Mouse (Mus musculus): Measurements from ENCODE around the gene Ccnb1.
"Not testable (repeated sequence)": the region's sequence is repeated elsewhere in the genome, so short reads cannot be mapped to it uniquely, and the experiment has no call there.

The Ccnb1 gene

GRCm38 (mm10) chr13:100786414-100786867 is at the start of gene Ccnb1:
Ccnb1 (minus strand) TSS chr13:100786570.
- in situ Hi-C loops (cut with MboI; ENCODE audit: low pct_unique_long_range_greater_than_20kb in 1 of 2, low sequenced_read_pairs in 2 of 2, unreplicated experiment in 1 of 2), result no loop called here

- in situ Hi-C loops (cut with MboI; ENCODE audit: low pct_unique_long_range_greater_than_20kb in 1 of 2, low sequenced_read_pairs in 2 of 2, unreplicated experiment in 1 of 2), result no loop called here
These were observed 48.4 kb upstream of the Ccnb1 start for GRCm38 (mm10) chr13:100834777-100835176.

GRCm38 (mm10) chr13:100833640-100834002 is 47.3 kb upstream of the Ccnb1 start:
- in situ Hi-C loops (cut with MboI; ENCODE audit: low pct_unique_long_range_greater_than_20kb in 1 of 2, low sequenced_read_pairs in 2 of 2, unreplicated experiment in 1 of 2), result no loop called here

- in situ Hi-C loops (cut with MboI; ENCODE audit: low pct_unique_long_range_greater_than_20kb in 1 of 2, low sequenced_read_pairs in 2 of 2, unreplicated experiment in 1 of 2), result no loop called here
These were observed 46.6 kb upstream of the Ccnb1 start, which contains the start of gene Slc30a5 for GRCm38 (mm10) chr13:100832741-100833639. Slc30a5 (minus strand) TSS chr13:100833427.

GRCm38 (mm10) chr13:100832188-100832587 is 45.8 kb upstream of the Ccnb1 start:
- in situ Hi-C loops (cut with MboI; ENCODE audit: low pct_unique_long_range_greater_than_20kb in 1 of 2, low sequenced_read_pairs in 2 of 2, unreplicated experiment in 1 of 2), result no loop called here

GRCm38 (mm10) chr13:100831123-100831522 is 44.8 kb upstream of the Ccnb1 start:
- in situ Hi-C loops (cut with MboI; ENCODE audit: low pct_unique_long_range_greater_than_20kb in 1 of 2, low sequenced_read_pairs in 2 of 2, unreplicated experiment in 1 of 2), result no loop called here

GRCm38 (mm10) chr13:100825627-100826410 is 39.4 kb upstream of the Ccnb1 start:
- in situ Hi-C loops (cut with MboI; ENCODE audit: low pct_unique_long_range_greater_than_20kb in 1 of 2, low sequenced_read_pairs in 2 of 2, unreplicated experiment in 1 of 2), result no loop called here

- in situ Hi-C loops (cut with MboI; ENCODE audit: low pct_unique_long_range_greater_than_20kb in 1 of 2, low sequenced_read_pairs in 2 of 2, unreplicated experiment in 1 of 2), result loop anchor here in 1 of 2 experiments (25.0 kb wide), 1 partner anchor 738 kb away; no protein-coding TSS in a partner anchor
These were observed 38.5 kb upstream of the Ccnb1 start for GRCm38 (mm10) chr13:100824916-100825315.

GRCm38 (mm10) chr13:100824306-100824705 is 37.9 kb upstream of the Ccnb1 start:
- in situ Hi-C loops (cut with MboI; ENCODE audit: low pct_unique_long_range_greater_than_20kb in 1 of 2, low sequenced_read_pairs in 2 of 2, unreplicated experiment in 1 of 2), result loop anchor here in 1 of 2 experiments (25.0 kb wide), 1 partner anchor 737 kb away; no protein-coding TSS in a partner anchor

GRCm38 (mm10) chr13:100823863-100824262 is 37.5 kb upstream of the Ccnb1 start:
- in situ Hi-C loops (cut with MboI; ENCODE audit: low pct_unique_long_range_greater_than_20kb in 1 of 2, low sequenced_read_pairs in 2 of 2, unreplicated experiment in 1 of 2), result loop anchor here in 1 of 2 experiments (25.0 kb wide), 1 partner anchor 737 kb away; no protein-coding TSS in a partner anchor

GRCm38 (mm10) chr13:100814451-100814850 is 28.1 kb upstream of the Ccnb1 start:
- in situ Hi-C loops (cut with MboI; ENCODE audit: low pct_unique_long_range_greater_than_20kb in 1 of 2, low sequenced_read_pairs in 2 of 2, unreplicated experiment in 1 of 2), result loop anchor here in 1 of 2 experiments (25.0 kb wide), 1 partner anchor 727 kb away; no protein-coding TSS in a partner anchor

- in situ Hi-C loops (cut with MboI; ENCODE audit: low pct_unique_long_range_greater_than_20kb in 1 of 2, low sequenced_read_pairs in 2 of 2, unreplicated experiment in 1 of 2), result loop anchor here in 1 of 2 experiments (25.0 kb wide), 1 partner anchor 718 kb away; no protein-coding TSS in a partner anchor
These were observed 19.4 kb upstream of the Ccnb1 start for GRCm38 (mm10) chr13:100805776-100806175.

GRCm38 (mm10) chr13:100797171-100797570 is 10.8 kb upstream of the Ccnb1 start:
- in situ Hi-C loops (cut with MboI; ENCODE audit: low pct_unique_long_range_greater_than_20kb in 1 of 2, low sequenced_read_pairs in 2 of 2, unreplicated experiment in 1 of 2), result no loop called here

GRCm38 (mm10) chr13:100789083-100789482 is 2.7 kb upstream of the Ccnb1 start:
- in situ Hi-C loops (cut with MboI; ENCODE audit: low pct_unique_long_range_greater_than_20kb in 1 of 2, low sequenced_read_pairs in 2 of 2, unreplicated experiment in 1 of 2), result no loop called here

GRCm38 (mm10) chr13:100788057-100788456 is 1.7 kb upstream of the Ccnb1 start:
- in situ Hi-C loops (cut with MboI; ENCODE audit: low pct_unique_long_range_greater_than_20kb in 1 of 2, low sequenced_read_pairs in 2 of 2, unreplicated experiment in 1 of 2), result not testable (repeated sequence)

- in situ Hi-C loops (cut with MboI; ENCODE audit: low pct_unique_long_range_greater_than_20kb in 1 of 2, low sequenced_read_pairs in 2 of 2, unreplicated experiment in 1 of 2), result no loop called here
These were observed 1.1 kb upstream of the Ccnb1 start for GRCm38 (mm10) chr13:100787316-100788010.

- in situ Hi-C loops (cut with MboI; ENCODE audit: low pct_unique_long_range_greater_than_20kb in 1 of 2, low sequenced_read_pairs in 2 of 2, unreplicated experiment in 1 of 2), result no loop called here
These were observed 460 bp downstream of the Ccnb1 start for GRCm38 (mm10) chr13:100785806-100786413.

- in situ Hi-C loops (cut with MboI; ENCODE audit: low pct_unique_long_range_greater_than_20kb in 1 of 2, low sequenced_read_pairs in 2 of 2, unreplicated experiment in 1 of 2), result no loop called here
These were observed 8.9 kb downstream of the Ccnb1 start for GRCm38 (mm10) chr13:100777491-100777890.

Data from mouse embryonic stem cell (cell line).